Mouse (Mus musculus): ENCODE measurements around the gene Ppib. TPM values are rescaled to one million over a fixed set of nuclear protein-coding genes. Genes with fewer than 3 reads are reported as not detected.

Gene Ppib
- total RNA-seq, 4 experiments from 2014 or later = 147 to 175 (median 159) TPM

GRCm38 (mm10) chr9:66072754-66073153 lies 12.7 kb downstream of the Ppib start:
- no peak for DNase-seq (ENCODE audit: low spot score in 2 of 2)

- no peak for DNase-seq (ENCODE audit: low spot score in 2 of 2)
Observed at GRCm38 (mm10) chr9:66078072-66078471, 18.1 kb downstream of the Ppib start.

GRCm38 (mm10) chr9:66078493-66078892 lies 18.5 kb downstream of the Ppib start:
- no peak for DNase-seq (ENCODE audit: low spot score in 2 of 2)

- DNase-seq (ENCODE audit: low spot score in 2 of 2) = no peak
Observed at GRCm38 (mm10) chr9:66080804-66081459, 20.9 kb downstream of the Ppib start.

- DNase-seq (ENCODE audit: low spot score in 2 of 2) = no peak
Observed at GRCm38 (mm10) chr9:66081999-66082398, 22.0 kb downstream of the Ppib start.

- DNase-seq (ENCODE audit: low spot score in 2 of 2) = no peak
Observed at GRCm38 (mm10) chr9:66084171-66084570, 24.1 kb downstream of the Ppib start.

GRCm38 (mm10) chr9:66087062-66087461 lies 27.0 kb downstream of the Ppib start:
- no peak for DNase-seq (ENCODE audit: low spot score in 2 of 2)

- DNase-seq (ENCODE audit: low spot score in 2 of 2) = no peak
Observed at GRCm38 (mm10) chr9:66088411-66088810, 28.4 kb downstream of the Ppib start.

- no peak for DNase-seq (ENCODE audit: low spot score in 2 of 2)
Observed at GRCm38 (mm10) chr9:66090593-66091244, 30.7 kb downstream of the Ppib start.

GRCm38 (mm10) chr9:66091327-66092231 lies 31.6 kb downstream of the Ppib start:
- no peak for DNase-seq (ENCODE audit: low spot score in 2 of 2)

GRCm38 (mm10) chr9:66092664-66093063 lies 32.6 kb downstream of the Ppib start:
- DNase-seq (ENCODE audit: low spot score in 2 of 2) = no peak

- peak in 1 of 2 experiments; percentile 39 for DNase-seq (ENCODE audit: low spot score in 2 of 2)
Observed at GRCm38 (mm10) chr9:66101577-66101976, 41.6 kb downstream of the Ppib start.

GRCm38 (mm10) chr9:66102668-66103067 lies 42.6 kb downstream of the Ppib start:
- no peak for DNase-seq (ENCODE audit: low spot score in 2 of 2)

- no peak for DNase-seq (ENCODE audit: low spot score in 2 of 2)
Observed at GRCm38 (mm10) chr9:66104601-66105000, 44.6 kb downstream of the Ppib start.

GRCm38 (mm10) chr9:66105168-66105567 lies 45.1 kb downstream of the Ppib start:
- no peak for DNase-seq (ENCODE audit: low spot score in 2 of 2)

GRCm38 (mm10) chr9:66109574-66109973 lies 49.6 kb downstream of the Ppib start:
- DNase-seq (ENCODE audit: low spot score in 2 of 2) = no peak

GRCm38 (mm10) chr9:66110126-66110525 lies 50.1 kb downstream of the Ppib start:
- DNase-seq (ENCODE audit: low spot score in 2 of 2) = no peak

GRCm38 (mm10) chr9:66110611-66111379 lies 50.8 kb downstream of the Ppib start:
- no peak for DNase-seq (ENCODE audit: low spot score in 2 of 2)

GRCm38 (mm10) chr9:66114341-66114740 lies 54.3 kb downstream of the Ppib start:
- DNase-seq (ENCODE audit: low spot score in 2 of 2) = no peak

Data from left cerebral cortex, adult 8-10 months (tissue).